Mouse (Mus musculus) layer of hippocampus, adult 18-20 months (tissue): Measurements from ENCODE around the gene Arsb. TPM values are rescaled to one million over a fixed set of nuclear protein-coding genes. Genes with fewer than 3 reads are reported as not detected.

Experiments
- DNase-seq, 2 experiments: peaks; one replicate each; pipeline ENCODE4 v3.0.0; 2022; ENCODE audit warnings: low spot score in 2 of 2
- total RNA-seq, 2 experiments: library from RNA; stranded (reverse); gene quantifications; 2 replicates each; pipeline ENCODE4 v1.2.3; 2021

Arsb gene
- total RNA-seq, 2 experiments from 2014 or later, result 80.5 to 90.3 TPM

DNA sequence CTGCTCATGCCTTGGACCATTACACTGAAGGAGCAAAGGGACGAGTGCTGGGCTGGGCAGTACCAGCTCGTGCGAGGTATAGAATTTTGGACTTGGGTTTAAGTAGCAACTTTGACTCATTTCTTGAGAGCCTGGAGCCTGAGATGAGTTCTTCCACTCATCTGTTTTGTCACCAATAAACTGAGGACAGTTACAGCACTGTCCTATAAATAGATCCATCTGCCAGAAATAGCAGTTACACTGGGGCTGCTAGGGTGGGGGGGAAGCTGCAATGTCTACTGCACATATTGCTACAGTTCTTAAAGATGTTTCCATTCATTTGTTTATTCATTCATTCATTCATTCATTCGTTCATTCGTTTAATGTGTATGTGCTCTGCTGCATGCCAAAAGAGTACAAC, 115.6 kb downstream of the Arsb start:
- DNase-seq, result no peak

- no peak for DNase-seq
Measured at GRCm38 (mm10) chr13:93888196-93888595, 116.8 kb downstream of the Arsb start.

DNA sequence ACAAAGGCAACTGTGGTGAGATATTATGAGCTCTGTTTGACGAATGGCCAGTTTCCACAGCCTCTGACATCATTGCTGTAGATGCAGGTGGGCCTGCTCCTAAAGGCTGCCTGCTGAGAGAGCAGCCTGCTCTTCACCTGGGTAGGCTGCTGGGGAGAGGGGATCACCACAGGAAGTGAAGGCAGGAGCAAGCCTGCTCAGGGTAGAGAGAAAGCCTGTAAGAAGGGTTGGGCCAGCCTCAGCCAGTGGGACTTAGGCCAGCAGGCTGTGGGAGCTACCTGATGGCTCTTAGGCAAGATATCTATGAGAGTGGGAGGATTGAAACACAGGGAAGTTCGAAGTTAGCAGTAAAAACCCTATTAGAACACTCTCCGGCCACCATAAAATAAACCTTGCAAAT, 117.5 kb downstream of the Arsb start:
- no peak for DNase-seq

DNA sequence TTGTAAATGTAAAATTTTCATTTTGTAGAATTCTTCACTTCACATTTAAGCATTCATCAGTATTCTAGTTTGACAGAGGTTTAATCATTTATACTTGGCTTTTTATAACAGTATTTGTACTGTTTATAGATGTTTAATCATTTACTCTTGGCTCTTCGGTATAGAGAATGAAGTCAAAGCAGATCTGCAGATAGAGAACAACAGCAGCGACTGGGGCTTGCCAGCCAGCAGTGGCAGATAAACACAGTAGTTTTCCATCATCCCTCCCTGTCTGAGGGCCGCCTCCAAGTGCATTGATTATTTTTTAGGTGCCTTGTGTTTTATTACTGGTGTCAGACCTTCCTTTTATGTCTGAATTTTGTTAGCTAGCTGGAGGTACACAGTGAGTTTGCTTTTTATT, 118.6 kb downstream of the Arsb start:
- DNase-seq, result peak in 1 of 2 experiments; percentile 19

DNA sequence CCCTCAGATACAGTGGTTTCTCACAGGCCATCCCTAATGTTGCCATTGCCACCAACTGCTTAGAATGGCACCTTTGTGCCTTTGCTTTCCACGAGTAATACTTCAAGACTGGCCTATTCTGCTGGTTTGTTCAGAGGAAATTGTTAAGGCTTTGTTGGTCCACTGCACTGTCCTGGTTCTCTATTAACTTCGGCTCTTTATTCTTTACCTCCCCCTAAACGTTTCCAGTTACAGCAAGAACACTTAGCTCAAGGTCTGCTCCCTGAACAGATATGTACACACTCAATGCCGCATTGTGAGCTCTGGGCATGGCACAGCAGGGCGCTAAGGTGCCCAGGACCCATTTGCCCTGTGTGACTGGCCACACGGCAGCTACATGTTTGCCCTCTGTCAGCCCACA, 119.8 kb downstream of the Arsb start:
- no peak for DNase-seq

- no peak for DNase-seq
Measured at GRCm38 (mm10) chr13:93892101-93892500, 120.7 kb downstream of the Arsb start.

DNA sequence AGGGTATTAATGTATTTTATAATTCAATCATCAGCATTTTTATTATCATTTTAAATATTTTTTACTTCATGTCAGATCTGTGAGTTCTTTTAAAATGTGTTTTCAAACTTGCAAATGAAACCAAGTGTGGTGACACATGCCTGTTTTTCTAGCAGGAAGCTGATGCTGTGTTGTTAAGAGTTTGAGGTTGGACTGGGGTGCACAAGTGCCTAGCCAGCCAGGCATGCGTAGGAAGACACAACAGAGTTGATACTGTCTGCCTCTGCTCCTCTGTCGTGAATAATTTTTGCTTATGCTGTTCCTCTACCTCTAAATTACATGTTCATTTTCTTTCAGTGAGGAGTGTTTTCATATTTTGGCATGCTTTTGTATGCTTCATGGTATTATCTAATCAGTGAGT, 122.7 kb downstream of the Arsb start:
- no peak for DNase-seq

DNA sequence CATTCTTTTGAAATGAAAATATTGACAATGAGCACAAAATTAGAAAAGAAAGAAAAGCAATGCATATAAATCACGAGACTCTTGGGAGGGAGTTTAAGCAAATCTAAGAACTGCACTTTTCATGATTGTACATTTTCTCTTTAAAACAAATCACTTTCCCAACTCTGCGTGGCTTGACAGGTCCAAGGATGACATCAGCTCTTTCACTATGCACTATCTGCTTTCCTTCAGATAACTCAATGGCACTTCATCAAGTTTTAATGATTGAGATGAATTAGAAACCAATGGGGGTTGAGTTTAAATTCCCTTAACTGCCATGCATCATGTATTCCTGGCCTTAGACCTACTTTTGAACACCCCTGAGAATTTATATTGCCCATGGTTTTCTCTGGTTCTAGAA, 124.0 kb downstream of the Arsb start:
- no peak for DNase-seq

GRCm38 (mm10) chr13:93897943-93898826, 126.8 kb downstream of the Arsb start:
- DNase-seq, result no peak

DNA sequence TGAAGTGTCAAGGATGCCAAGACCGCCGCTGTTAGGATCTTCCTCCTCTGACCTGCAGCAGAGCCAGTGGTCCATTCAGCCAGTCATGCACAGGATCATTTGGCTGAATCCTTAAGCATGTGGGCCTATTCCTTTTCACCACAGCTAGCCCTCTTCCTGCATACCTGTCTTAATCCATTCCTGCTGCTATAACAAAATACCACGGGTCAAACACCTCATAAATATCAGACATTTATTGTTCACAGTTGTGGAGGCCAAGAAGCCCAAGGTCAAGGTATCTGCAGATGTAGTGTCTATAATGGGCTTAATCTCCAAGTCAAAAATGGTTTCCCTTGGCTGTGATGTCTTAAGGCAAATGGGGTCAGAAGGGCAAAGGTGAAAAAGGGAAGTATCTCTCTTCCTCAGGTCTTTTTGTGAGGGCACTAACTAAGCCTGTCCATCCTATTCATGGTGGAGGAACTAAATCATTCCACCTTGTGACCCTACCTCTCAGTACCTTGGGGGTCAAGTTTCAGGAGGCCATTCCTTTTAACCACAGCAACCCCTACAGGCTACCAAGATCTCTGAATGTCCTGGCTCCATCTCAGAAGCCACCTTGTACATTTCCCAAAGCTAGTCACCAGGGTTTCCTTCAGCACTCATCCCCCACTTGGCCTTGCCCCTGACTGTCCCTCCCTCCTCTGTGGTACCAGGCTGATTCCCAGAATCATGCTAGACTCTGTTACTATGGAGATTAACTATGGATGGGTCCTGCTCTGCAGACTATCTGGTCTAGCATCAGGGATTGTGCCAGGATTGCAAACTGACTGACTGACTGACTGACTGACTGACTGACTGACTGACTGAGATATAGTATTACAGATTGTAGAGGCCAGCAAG, 128.2 kb downstream of the Arsb start:
- no peak for DNase-seq

DNA sequence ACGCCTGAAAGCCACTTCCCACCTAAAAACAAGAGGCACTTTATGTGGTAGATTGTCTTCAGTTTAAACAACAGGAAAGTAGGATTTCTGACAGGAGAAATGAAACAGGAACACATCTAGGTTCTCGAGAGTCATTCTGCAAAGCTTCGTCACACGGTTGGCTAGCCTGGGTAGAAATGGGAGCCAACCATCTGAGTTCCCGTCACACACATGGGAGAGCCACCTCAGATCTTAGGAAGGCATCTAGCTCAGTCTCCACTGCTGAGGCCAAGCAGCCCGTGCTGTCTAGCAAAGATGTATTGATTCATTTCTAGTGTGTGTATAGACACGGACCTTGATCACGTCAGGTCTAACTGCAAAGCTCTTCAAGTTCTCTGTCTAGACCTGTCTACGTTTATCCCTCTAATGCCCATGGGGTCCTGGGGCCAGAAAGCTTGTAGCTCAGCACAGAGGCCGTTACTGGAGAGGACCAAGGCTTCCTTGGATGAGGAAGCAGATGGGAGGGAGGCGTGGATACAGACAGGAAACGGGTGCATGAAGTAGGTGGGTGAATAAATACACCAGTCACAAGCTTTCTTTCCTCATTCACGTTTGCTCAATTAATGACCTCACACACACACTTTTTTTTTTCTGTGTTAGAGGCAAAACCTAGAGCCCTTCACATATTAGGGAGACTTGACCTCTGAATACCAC, 129.7 kb downstream of the Arsb start:
- DNase-seq, result peak; percentile 40 to 70

GRCm38 (mm10) chr13:93902126-93902525, 130.7 kb downstream of the Arsb start:
- DNase-seq, result no peak

DNA sequence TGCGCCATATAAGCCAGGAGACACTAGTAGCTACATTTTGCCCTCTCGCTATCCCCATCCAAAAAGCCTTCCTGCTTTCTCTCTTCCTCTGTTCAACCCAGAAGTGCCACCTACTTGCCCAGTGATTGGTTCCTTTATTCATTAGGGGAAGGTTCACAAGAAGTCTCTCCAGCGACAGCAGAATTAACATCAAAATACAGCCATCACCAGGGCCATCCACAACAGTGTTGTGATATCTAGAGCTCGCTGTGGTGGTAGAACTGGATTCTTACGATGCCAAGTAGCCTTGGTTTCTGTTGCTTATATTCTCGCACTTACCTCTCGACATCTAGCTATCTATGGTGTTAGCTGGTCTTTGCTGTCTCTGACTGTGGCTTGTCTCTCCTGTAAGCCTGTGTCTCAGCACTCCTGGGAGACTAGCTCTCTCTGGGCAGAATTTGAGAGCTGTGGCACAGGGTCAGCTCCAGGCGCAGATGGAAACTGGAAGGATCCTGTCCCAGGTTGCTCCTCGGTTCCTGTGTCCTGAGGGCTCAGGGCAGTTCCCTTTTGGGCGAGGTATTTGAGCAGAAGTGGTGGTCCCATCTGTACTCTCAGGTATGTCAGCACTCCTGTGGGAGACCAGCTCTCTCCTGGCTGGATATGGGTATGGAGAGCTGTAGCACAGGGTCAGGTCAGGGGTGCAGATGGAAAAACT, 135.3 kb downstream of the Arsb start:
- DNase-seq, result no peak

DNA sequence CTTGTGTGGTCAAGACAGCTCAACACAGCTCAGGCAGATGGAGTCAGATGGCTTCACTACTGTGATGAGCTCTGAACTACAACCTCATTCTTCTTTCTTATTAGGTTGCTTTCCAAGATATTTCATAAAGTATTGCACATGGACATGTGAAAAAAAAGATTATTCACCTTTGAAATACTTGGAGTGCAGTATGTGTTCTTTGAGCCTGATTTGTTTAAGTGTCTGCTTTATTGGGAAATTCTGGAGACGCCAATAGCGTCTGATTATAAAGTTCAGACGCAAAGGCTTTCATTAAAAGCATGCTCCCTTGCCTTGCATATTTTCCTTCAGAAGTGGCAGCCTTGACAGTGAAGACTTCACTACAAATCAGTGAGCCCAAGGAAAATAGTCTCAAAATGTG, 136.5 kb downstream of the Arsb start:
- DNase-seq, result no peak

GRCm38 (mm10) chr13:93909847-93910246, 138.4 kb downstream of the Arsb start:
- DNase-seq, result no peak

DNA sequence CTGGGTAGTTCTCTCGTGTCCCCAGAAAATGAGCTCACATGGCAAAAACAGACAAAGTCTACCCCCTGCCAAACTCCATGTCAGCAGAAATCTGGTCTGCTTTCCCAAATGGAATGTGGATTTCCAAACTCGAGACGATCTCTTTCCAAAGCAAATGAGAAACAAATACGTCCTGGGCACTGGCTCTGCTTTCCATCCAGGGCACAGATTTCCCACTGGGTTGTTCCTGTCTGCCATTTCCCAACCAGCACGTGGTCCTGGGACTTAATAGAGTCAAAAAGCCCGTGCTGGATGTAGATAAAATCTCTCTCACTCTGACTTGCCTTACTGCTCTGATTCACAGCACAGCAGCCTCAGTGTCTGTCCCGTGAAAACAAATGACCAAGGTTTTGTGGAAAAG, 139.6 kb downstream of the Arsb start:
- peak in 1 of 2 experiments; percentile 38 for DNase-seq

DNA sequence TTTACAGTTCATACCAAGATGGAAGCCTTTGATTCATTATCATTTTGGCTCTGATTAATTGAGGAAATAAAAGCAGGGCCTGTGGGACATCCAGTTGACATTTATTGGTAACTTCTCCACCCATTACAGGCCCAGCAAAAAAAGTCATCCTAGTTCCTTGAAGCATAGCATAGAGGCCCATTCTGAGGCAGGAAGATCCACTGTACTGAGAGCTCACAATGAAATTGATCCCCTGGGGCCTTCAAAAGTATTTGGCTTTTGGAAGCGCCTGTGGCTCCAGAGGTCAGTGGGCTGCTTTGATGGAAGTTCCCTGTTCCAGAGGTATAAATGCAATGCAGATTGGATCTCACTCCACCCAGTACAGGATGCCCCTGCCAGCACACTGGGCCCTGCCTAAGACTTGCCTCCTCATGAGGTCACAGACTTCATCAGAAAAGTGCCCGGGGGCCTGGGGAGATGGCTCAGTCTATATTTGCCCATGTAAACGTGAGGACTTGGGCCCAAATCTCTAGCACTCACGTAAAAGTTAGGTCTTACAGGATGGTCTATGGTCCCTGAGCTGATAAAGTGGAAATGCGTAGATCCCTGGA, 141.0 kb downstream of the Arsb start:
- no peak for DNase-seq

GRCm38 (mm10) chr13:93914206-93914605, 142.8 kb downstream of the Arsb start:
- no peak for DNase-seq

- DNase-seq, result no peak
Measured at GRCm38 (mm10) chr13:93915641-93916570, 144.5 kb downstream of the Arsb start.
